Mouse (Mus musculus) G1E (cell line): ENCODE results near the gene Ap3b1. TPM values are rescaled to one million over a fixed set of nuclear protein-coding genes. Genes with fewer than 3 reads are reported as not detected.

Source experiments
- ATAC-seq: 2 replicates; pipeline ENCODE4 v1.8.0; 2016; ENCODE audit warnings: mild to moderate bottlenecking; ENCODE audit not compliant: insufficient number of reproducible peaks, poor library complexity, low FRiP score, severe bottlenecking; ENCODE audit errors: extremely low read depth
- DNase-seq: peaks from one replicate; pipeline ENCODE4 v3.0.0; 2012; ENCODE audit warnings: low spot score
- H3K27me3 ChIP-seq: 2 replicates; pipeline ENCODE4 v1.6.1; 2012; ENCODE audit warnings: mild to moderate bottlenecking, low read length, inconsistent platforms; ENCODE audit not compliant: insufficient read depth
- H3K36me3 ChIP-seq: replicated peaks from 2 replicates; pipeline ENCODE3; 2012; ENCODE audit warnings: mild to moderate bottlenecking, inconsistent platforms
- H3K4me1 ChIP-seq: 2 replicates; pipeline ENCODE4 v1.6.1; 2012; ENCODE audit warnings: low read depth, low read length, inconsistent platforms, mixed read lengths; ENCODE audit not compliant: insufficient read depth
- H3K4me3 ChIP-seq: 2 replicates; pipeline ENCODE4 v1.5.1; 2012; ENCODE audit warnings: low read depth, mild to moderate bottlenecking, inconsistent platforms, low read length, moderate library complexity, mixed read lengths
- H3K9me3 ChIP-seq: replicated peaks from 2 replicates; pipeline ENCODE4 v1.6.1; 2012; ENCODE audit warnings: inconsistent platforms
- CTCF ChIP-seq: IDR thresholded peaks from 2 replicates; pipeline ENCODE4 v1.5.1; 2012; ENCODE audit warnings: low read depth, low read length, inconsistent platforms, mixed read lengths
- GATA1 ChIP-seq: IDR thresholded peaks from 2 replicates; pipeline ENCODE4 v1.6.1; 2012; ENCODE audit warnings: borderline replicate concordance, low read length, inconsistent platforms, mixed read lengths
- GATA2 ChIP-seq: IDR thresholded peaks from 2 replicates; pipeline ENCODE4 v1.6.1; 2012; ENCODE audit warnings: low read depth, low read length, inconsistent platforms, borderline replicate concordance
- POLR2AphosphoS5 ChIP-seq: IDR thresholded peaks from 2 replicates; pipeline ENCODE4 v1.6.1; 2012; ENCODE audit warnings: low read depth, low read length, inconsistent platforms; ENCODE audit not compliant: insufficient replicate concordance
- TAL1 ChIP-seq: conservative IDR thresholded peaks from 2 replicates; pipeline ENCODE4 v1.6.1; 2012; ENCODE audit warnings: low read depth, low read length, inconsistent platforms, mixed read lengths
- polyA plus RNA-seq: library from polyadenylated mRNA; stranded (reverse); fragments of >175 nt; gene quantifications from 2 replicates; pipeline ENCODE4 v1.2.3, GENCODE M21; 2012
- total RNA-seq, 2 experiments: library from RNA; stranded (forward) in 1 of 2; stranded (reverse) in 1 of 2; fragments of 200-1000 nt in 1 of 2; fragments of >200 nt in 1 of 2; fragmentation: Nextera tagmentation in 1 of 2; gene quantifications; 2 replicates each; pipeline ENCODE4 v1.2.3; 2014 to 2017

The Ap3b1 gene
- total and polyA plus RNA-seq, 3 experiments: 32.3 to 134 (median 126) TPM

DNA sequence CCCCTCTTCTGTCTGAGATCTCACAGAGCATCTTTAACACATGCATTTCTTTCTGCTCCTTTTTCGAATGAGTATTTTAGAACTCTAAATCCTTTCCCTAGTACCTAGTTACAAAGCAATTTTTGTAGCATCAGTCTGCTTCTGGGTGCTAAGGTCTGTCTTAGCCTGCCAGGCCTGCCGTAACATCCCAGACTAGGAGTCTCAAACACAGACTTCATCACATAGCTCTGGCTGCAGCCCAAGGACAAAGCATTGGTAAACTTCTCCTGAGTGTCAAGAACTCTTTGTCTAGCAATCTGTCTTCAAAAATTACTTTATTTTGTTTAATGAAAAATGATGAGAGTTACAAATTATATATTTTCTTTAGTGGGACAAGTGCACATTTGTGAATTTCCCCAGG lies 30.8 kb downstream of the Ap3b1 start:
- DNase-seq (no peak), ATAC-seq (no peak)
- peaks cover 15% of the 10 kb centered on the region for H3K4me1 ChIP-seq
- H3K9me3 ChIP-seq: no peaks in the 10 kb centered on the region
- H3K4me3 ChIP-seq: no peak overlapping the region
- TF ChIP-seq GATA2 (no peak), TAL1 (no peak), POLR2AphosphoS5 (no peak), CTCF (no peak), GATA1 (no peak)
- H3K27me3 ChIP-seq: no peaks in the 10 kb centered on the region
- peaks cover 66% of the 10 kb centered on the region for H3K36me3 ChIP-seq

DNA sequence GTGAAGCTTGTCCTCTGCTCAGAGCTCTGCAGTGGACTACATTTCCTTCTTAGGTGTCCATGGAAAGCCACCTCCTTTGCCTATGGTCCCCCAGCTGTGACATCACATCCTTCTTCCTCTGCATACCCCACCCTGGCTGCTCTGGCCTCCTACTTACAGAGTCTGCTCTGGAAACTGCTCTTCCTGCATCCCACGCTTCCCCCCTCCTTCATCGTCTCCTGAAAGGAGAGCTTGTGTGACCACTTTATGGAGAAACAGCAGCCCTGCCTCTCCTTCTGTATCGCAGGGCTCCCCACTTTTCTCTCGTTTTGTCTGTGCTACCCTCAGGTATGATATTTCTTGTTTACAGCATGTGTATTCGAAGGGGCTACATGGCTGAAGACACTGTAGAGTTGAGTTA lies 33.5 kb downstream of the Ap3b1 start:
- no peak for ATAC-seq

DNA sequence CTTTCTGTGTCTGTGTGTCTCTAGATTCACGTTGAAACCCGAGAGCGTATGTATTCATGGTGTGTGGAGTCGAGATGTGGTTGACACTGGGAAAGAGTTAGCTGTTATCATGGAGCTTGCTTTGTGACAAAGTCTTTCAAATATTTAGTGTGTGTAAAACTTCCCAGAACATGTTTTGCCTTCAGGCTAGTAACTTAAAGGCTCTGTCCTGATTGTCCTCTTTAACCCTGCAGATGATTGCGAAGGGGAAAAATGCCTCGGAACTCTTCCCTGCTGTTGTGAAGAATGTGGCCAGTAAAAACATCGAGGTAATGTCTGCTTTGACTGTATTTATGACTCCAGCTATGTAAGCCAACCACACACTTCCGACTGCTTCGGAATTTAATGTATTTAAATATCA lies 35.7 kb downstream of the Ap3b1 start:
- no peak for DNase-seq
- Histone ChIP-seq H3K27me3 (no peaks in the 10 kb centered on the region), H3K9me3 (no peaks in the 10 kb centered on the region), H3K4me3 (no peak overlapping the region), H3K36me3 (peaks cover 89% of the 10 kb centered on the region), H3K4me1 (peaks cover 4% of the 10 kb centered on the region; the same call in 1 of the 2 replicates)
- TF ChIP-seq TAL1 (no peak), GATA1 (no peak), GATA2 (no peak), CTCF (no peak), POLR2AphosphoS5 (no peak)
- ATAC-seq: no peak

More for the DNA sequence above, 33.5 kb downstream of the Ap3b1 start:
- peaks cover 12% of the 10 kb centered on the region for H3K4me1 ChIP-seq
- peaks cover 77% of the 10 kb centered on the region for H3K36me3 ChIP-seq
- no peaks in the 10 kb centered on the region for H3K9me3 ChIP-seq
- DNase-seq: no peak
- no peaks in the 10 kb centered on the region for H3K27me3 ChIP-seq
- TF ChIP-seq GATA2 (no peak), TAL1 (no peak), GATA1 (no peak), POLR2AphosphoS5 (no peak), CTCF (no peak)
- H3K4me3 ChIP-seq: no peak overlapping the region

DNA sequence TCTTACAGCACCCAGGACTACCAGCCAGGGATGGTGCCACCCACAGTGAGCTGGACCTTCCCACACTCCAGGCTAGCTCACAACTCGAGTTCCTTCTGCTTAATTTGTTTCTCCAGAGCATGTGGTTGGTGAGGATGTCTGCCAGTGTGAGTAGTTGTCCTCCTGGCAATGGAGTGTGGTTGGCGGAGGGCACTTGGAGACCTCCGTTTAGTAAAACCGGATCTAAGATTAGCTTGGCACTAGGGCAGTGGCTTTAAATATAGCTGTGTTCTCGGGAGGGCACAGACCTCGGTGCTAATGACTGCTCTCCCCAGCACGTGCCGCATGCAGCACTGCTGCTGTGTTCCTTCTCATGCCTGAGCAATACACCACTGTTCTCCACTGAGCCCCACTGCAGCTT lies 37.0 kb downstream of the Ap3b1 start:
- H3K4me3 ChIP-seq: no peak overlapping the region
- no peaks in the 10 kb centered on the region for H3K9me3 ChIP-seq
- ATAC-seq: no peak
- peaks cover 4% of the 10 kb centered on the region; the same call in 1 of the 2 replicates for H3K4me1 ChIP-seq
- no peak for TF ChIP-seq GATA1
- no peak for TF ChIP-seq GATA2
- TF ChIP-seq CTCF: no peak
- no peak for TF ChIP-seq POLR2AphosphoS5
- no peak for TF ChIP-seq TAL1
- peaks cover 93% of the 10 kb centered on the region for H3K36me3 ChIP-seq
- no peaks in the 10 kb centered on the region for H3K27me3 ChIP-seq
- DNase-seq: no peak

DNA sequence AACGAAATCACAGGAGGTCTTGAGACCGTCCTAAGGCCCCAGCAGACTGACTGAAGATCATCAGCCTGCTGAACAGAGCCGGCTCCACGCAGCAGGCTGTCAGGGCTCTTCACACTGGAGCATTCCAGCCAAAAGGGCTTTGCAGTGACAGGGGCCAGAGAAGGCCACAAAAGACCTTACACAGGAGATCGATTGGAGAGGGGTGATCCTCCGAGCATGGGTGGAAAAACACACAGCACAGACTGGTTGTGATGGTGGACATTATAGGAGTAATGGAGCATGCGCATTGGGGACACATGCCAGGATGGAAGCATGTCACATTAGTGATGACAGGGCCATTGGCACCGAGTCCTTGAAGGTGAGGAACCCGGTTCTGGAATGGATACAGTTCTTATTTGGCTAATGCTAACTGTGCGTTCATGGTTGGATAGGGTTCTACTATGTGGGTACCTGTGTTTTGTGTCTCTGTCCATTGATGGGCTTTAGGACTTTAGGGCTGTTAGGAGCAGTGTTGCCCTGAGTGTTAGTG lies 37.7 kb downstream of the Ap3b1 start:
- Histone ChIP-seq H3K4me3 (no peak overlapping the region), H3K4me1 (peaks cover 4% of the 10 kb centered on the region; the same call in 1 of the 2 replicates), H3K36me3 (peaks cover 96% of the 10 kb centered on the region), H3K9me3 (no peaks in the 10 kb centered on the region), H3K27me3 (no peaks in the 10 kb centered on the region)
- TF ChIP-seq TAL1 (no peak), GATA2 (no peak), GATA1 (no peak), CTCF (no peak), POLR2AphosphoS5 (no peak)
- ATAC-seq (no peak), DNase-seq (no peak)

DNA sequence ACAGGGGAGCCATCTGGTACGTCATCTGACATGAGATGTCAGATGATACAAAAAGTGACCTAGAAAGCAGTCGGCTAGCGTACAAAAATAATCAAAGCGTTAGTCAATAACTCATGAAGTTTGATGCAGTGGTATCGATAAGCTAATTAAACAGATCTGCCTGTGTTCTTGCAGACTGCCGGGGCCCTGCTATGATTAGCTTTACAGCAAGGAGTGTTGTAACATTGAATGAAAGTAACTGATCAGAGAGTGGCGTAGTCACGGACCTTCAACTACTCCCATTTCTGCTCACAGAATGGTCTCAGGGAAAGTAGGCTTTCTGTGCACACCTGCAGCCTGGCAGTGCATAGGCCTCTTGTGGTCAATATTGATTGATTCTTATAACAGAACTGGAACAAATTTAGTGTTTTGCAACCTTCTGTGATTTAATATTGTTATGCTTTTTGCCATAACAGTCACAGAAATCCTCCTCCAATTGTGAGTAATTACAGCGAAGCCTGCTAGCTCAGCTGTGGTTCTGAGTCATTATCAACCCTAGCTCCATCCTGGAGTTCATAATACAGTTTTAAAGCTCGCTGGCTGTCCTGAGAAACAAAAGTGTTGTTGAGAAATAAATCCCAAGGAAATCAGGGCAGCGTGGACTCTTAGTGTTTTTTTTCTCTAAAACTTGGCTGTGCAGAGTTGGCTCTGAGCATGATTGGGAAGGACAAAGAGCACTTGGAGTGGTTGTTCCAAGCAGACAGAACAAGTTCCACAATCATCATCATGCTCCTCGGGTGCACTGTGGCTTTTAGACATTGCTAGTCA lies 40.0 kb downstream of the Ap3b1 start:
- Histone ChIP-seq H3K4me1 (no peaks in the 10 kb centered on the region), H3K27me3 (no peaks in the 10 kb centered on the region), H3K36me3 (peaks cover 93% of the 10 kb centered on the region), H3K9me3 (no peaks in the 10 kb centered on the region), H3K4me3 (no peak overlapping the region)
- TF ChIP-seq TAL1 (no peak), GATA1 (no peak), CTCF (no peak), GATA2 (no peak), POLR2AphosphoS5 (no peak)
- ATAC-seq (no peak), DNase-seq (no peak)
